Mouse (Mus musculus): ENCODE data around the gene Lmo7. TPM values are rescaled to one million over a fixed set of nuclear protein-coding genes. Genes with fewer than 3 reads are reported as not detected.
A peak's percentile ranks its signal among the peaks of the same experiment; 100 is the strongest.

Lmo7 gene
- polyA plus RNA-seq, 1 experiment from 2014 or later: 18.7 TPM

GRCm38 (mm10) chr14:101903722-101904121 is 174.0 kb downstream of the Lmo7 start:
- Histone ChIP-seq H3K36me3 (ENCODE audit: control insufficient read depth, insufficient read depth, low read length) (no peaks in the 10 kb centered on the region), H3K9ac (ENCODE audit: low read length) (no peak overlapping the region), H3K27ac (ENCODE audit: low read depth) (no peak overlapping the region), H3K4me1 (replicated peaks; ENCODE audit: control insufficient read depth, insufficient read depth, low read length) (no peaks in the 10 kb centered on the region), H3K27me3 (replicated peaks; ENCODE audit: control insufficient read depth, insufficient read depth, low read length) (no peaks in the 10 kb centered on the region), H3K9me3 (ENCODE audit: control insufficient read depth, low read length) (no peaks in the 10 kb centered on the region), H3K4me2 (ENCODE audit: low read length) (no peak overlapping the region), H3K4me3 (ENCODE audit: low read depth, low read length) (no peak overlapping the region)
- no peak for ATAC-seq (replicated peaks; ENCODE audit: low FRiP score, low TSS enrichment, low read depth)
- WGBS: 75% methylated on average over 5 of the region's 5 CpGs
- no peak for DNase-seq (ENCODE audit: low spot score)

DNA sequence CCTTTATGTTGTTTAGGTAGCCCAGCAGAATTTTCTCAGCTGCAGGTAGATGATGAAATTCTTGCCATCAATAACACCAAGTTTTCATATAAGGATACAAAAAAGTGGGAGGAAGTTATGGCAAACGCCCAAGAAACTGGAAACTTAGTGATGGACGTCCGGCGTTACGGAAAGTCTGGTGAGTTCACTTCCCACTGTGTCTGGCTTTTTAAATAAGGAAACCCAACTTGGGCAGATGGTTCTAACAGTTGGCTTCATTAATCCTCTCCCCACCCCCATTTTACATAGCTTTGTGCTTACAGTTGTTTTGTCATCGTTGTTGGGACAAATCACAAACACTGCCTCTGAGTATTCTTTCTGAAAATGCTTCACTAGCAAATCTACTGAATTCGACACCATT is 182.2 kb downstream of the Lmo7 start:
- H3K36me3 ChIP-seq (ENCODE audit: control insufficient read depth, insufficient read depth, low read length): no peaks in the 10 kb centered on the region
- H3K4me2 ChIP-seq (ENCODE audit: low read length): no peak overlapping the region
- no peaks in the 10 kb centered on the region for H3K4me1 ChIP-seq (replicated peaks; ENCODE audit: control insufficient read depth, insufficient read depth, low read length)
- WGBS: 74% methylated on average over 7 of the region's 7 CpGs
- H3K27ac ChIP-seq (ENCODE audit: low read depth): no peak overlapping the region
- no peak overlapping the region for H3K4me3 ChIP-seq (ENCODE audit: low read depth, low read length)
- DNase-seq (ENCODE audit: low spot score) (peak; percentile 37), ATAC-seq (replicated peaks; ENCODE audit: low FRiP score, low TSS enrichment, low read depth) (no peak)
- H3K9ac ChIP-seq (ENCODE audit: low read length): no peak overlapping the region
- H3K9me3 ChIP-seq (ENCODE audit: control insufficient read depth, low read length): no peaks in the 10 kb centered on the region
- H3K27me3 ChIP-seq (replicated peaks; ENCODE audit: control insufficient read depth, insufficient read depth, low read length): no peaks in the 10 kb centered on the region

- no peak for ATAC-seq (replicated peaks; ENCODE audit: low FRiP score, low TSS enrichment, low read depth)
- H3K36me3 ChIP-seq (ENCODE audit: control insufficient read depth, insufficient read depth, low read length): no peaks in the 10 kb centered on the region
- no peak overlapping the region for H3K9ac ChIP-seq (ENCODE audit: low read length)
- H3K4me3 ChIP-seq (ENCODE audit: low read depth, low read length): no peak overlapping the region
- no peaks in the 10 kb centered on the region for H3K9me3 ChIP-seq (ENCODE audit: control insufficient read depth, low read length)
- no peak for DNase-seq (ENCODE audit: low spot score)
- no peaks in the 10 kb centered on the region for H3K27me3 ChIP-seq (replicated peaks; ENCODE audit: control insufficient read depth, insufficient read depth, low read length)
- WGBS: 87% methylated on average over 3 of the region's 3 CpGs
- no peak overlapping the region for H3K4me2 ChIP-seq (ENCODE audit: low read length)
- H3K27ac ChIP-seq (ENCODE audit: low read depth): no peak overlapping the region
- no peaks in the 10 kb centered on the region for H3K4me1 ChIP-seq (replicated peaks; ENCODE audit: control insufficient read depth, insufficient read depth, low read length)
Measured at GRCm38 (mm10) chr14:101912392-101912791, 182.6 kb downstream of the Lmo7 start.

- DNase-seq (ENCODE audit: low spot score) (peak; percentile 48), ATAC-seq (replicated peaks; ENCODE audit: low FRiP score, low TSS enrichment, low read depth) (no peak)
- Histone ChIP-seq H3K4me1 (replicated peaks; ENCODE audit: control insufficient read depth, insufficient read depth, low read length) (no peaks in the 10 kb centered on the region), H3K4me3 (ENCODE audit: low read depth, low read length) (no peak overlapping the region), H3K27ac (ENCODE audit: low read depth) (no peak overlapping the region), H3K27me3 (replicated peaks; ENCODE audit: control insufficient read depth, insufficient read depth, low read length) (no peaks in the 10 kb centered on the region), H3K36me3 (ENCODE audit: control insufficient read depth, insufficient read depth, low read length) (no peaks in the 10 kb centered on the region), H3K9ac (ENCODE audit: low read length) (no peak overlapping the region), H3K9me3 (ENCODE audit: control insufficient read depth, low read length) (no peaks in the 10 kb centered on the region), H3K4me2 (ENCODE audit: low read length) (no peak overlapping the region)
Measured at GRCm38 (mm10) chr14:101914321-101914720, 184.6 kb downstream of the Lmo7 start.

- no peak overlapping the region for H3K4me2 ChIP-seq (ENCODE audit: low read length)
- no peaks in the 10 kb centered on the region for H3K27me3 ChIP-seq (replicated peaks; ENCODE audit: control insufficient read depth, insufficient read depth, low read length)
- WGBS: 79% methylated on average over 8 of the region's 8 CpGs
- H3K4me3 ChIP-seq (ENCODE audit: low read depth, low read length): no peak overlapping the region
- H3K9ac ChIP-seq (ENCODE audit: low read length): no peak overlapping the region
- DNase-seq (ENCODE audit: low spot score): peak; percentile 34
- no peak for ATAC-seq (replicated peaks; ENCODE audit: low FRiP score, low TSS enrichment, low read depth)
- no peaks in the 10 kb centered on the region for H3K9me3 ChIP-seq (ENCODE audit: control insufficient read depth, low read length)
- H3K4me1 ChIP-seq (replicated peaks; ENCODE audit: control insufficient read depth, insufficient read depth, low read length): no peaks in the 10 kb centered on the region
- H3K27ac ChIP-seq (ENCODE audit: low read depth): no peak overlapping the region
- H3K36me3 ChIP-seq (ENCODE audit: control insufficient read depth, insufficient read depth, low read length): no peaks in the 10 kb centered on the region
Measured at GRCm38 (mm10) chr14:101915867-101916266, 186.1 kb downstream of the Lmo7 start.

DNA sequence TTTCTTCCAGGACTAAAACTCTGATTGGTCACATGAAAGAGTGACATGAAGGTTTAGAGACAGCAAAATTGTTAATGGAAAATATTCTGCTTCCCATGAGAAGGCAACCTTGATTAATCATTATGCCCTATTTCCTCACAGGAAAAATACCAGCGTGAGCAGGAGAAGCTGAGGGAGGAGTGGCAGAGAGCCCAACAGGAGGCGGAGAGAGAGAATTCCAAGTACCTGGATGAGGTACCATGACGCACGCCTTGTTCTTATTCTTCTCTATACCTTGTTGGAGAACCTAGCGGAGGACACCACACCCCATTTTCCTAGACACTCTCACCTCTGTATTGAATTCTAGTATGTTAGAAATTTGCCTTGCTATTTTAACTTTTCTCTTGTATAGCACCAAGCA is 188.7 kb downstream of the Lmo7 start:
- Histone ChIP-seq H3K9ac (ENCODE audit: low read length) (no peak overlapping the region), H3K27me3 (replicated peaks; ENCODE audit: control insufficient read depth, insufficient read depth, low read length) (no peaks in the 10 kb centered on the region), H3K4me3 (ENCODE audit: low read depth, low read length) (no peak overlapping the region), H3K4me2 (ENCODE audit: low read length) (no peak overlapping the region), H3K9me3 (ENCODE audit: control insufficient read depth, low read length) (no peaks in the 10 kb centered on the region), H3K36me3 (ENCODE audit: control insufficient read depth, insufficient read depth, low read length) (no peaks in the 10 kb centered on the region), H3K4me1 (replicated peaks; ENCODE audit: control insufficient read depth, insufficient read depth, low read length) (no peaks in the 10 kb centered on the region), H3K27ac (ENCODE audit: low read depth) (no peak overlapping the region)
- ATAC-seq (replicated peaks; ENCODE audit: low FRiP score, low TSS enrichment, low read depth) (no peak), DNase-seq (ENCODE audit: low spot score) (no peak)
- WGBS: 95% methylated on average over 5 of the region's 5 CpGs

DNA sequence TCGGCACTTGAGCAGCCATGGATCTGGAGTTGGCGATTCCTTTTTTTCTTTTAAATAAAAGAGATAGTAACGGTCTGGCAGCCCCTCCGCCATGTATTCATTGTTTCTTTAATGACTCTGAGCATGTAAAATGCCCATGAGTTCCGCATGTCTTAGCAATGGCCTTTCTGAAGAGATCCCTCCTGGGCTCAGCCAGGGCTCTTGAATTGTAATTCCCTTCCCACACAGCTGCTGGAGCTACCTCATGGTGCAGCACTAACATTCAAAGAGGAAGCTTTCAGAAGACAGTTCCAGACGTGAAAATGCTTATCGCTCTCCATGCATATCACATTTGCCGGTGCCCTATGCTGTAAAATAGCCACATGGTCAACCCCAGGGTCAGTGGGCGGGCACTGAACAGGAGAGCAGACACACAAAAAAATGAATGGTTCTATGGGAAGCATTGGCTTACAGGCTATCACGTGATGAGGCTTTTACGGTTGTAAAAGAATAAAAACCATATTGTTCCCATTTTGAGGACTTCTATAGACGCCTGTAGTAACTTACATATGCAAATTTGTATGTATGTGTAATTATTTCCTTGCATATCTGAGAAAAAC is 198.0 kb downstream of the Lmo7 start:
- H3K4me3 ChIP-seq (ENCODE audit: low read depth, low read length): no peak overlapping the region
- H3K27ac ChIP-seq (ENCODE audit: low read depth): no peak overlapping the region
- H3K4me2 ChIP-seq (ENCODE audit: low read length): no peak overlapping the region
- no peaks in the 10 kb centered on the region for H3K36me3 ChIP-seq (ENCODE audit: control insufficient read depth, insufficient read depth, low read length)
- WGBS: 84% methylated on average over 12 of the region's 12 CpGs
- no peaks in the 10 kb centered on the region for H3K27me3 ChIP-seq (replicated peaks; ENCODE audit: control insufficient read depth, insufficient read depth, low read length)
- H3K4me1 ChIP-seq (replicated peaks; ENCODE audit: control insufficient read depth, insufficient read depth, low read length): no peaks in the 10 kb centered on the region
- no peak for DNase-seq (ENCODE audit: low spot score)
- H3K9ac ChIP-seq (ENCODE audit: low read length): no peak overlapping the region
- no peak for ATAC-seq (replicated peaks; ENCODE audit: low FRiP score, low TSS enrichment, low read depth)
- no peaks in the 10 kb centered on the region for H3K9me3 ChIP-seq (ENCODE audit: control insufficient read depth, low read length)

GRCm38 (mm10) chr14:101930576-101931447 is 201.1 kb downstream of the Lmo7 start:
- Histone ChIP-seq H3K4me2 (ENCODE audit: low read length) (no peak overlapping the region), H3K4me3 (ENCODE audit: low read depth, low read length) (no peak overlapping the region), H3K36me3 (ENCODE audit: control insufficient read depth, insufficient read depth, low read length) (no peaks in the 10 kb centered on the region), H3K4me1 (replicated peaks; ENCODE audit: control insufficient read depth, insufficient read depth, low read length) (no peaks in the 10 kb centered on the region), H3K9me3 (ENCODE audit: control insufficient read depth, low read length) (no peaks in the 10 kb centered on the region), H3K9ac (ENCODE audit: low read length) (no peak overlapping the region), H3K27me3 (replicated peaks; ENCODE audit: control insufficient read depth, insufficient read depth, low read length) (no peaks in the 10 kb centered on the region), H3K27ac (ENCODE audit: low read depth) (no peak overlapping the region)
- ATAC-seq (replicated peaks; ENCODE audit: low FRiP score, low TSS enrichment, low read depth) (no peak), DNase-seq (ENCODE audit: low spot score) (no peak)
- WGBS: 94% methylated on average over 25 of the region's 25 CpGs

DNA sequence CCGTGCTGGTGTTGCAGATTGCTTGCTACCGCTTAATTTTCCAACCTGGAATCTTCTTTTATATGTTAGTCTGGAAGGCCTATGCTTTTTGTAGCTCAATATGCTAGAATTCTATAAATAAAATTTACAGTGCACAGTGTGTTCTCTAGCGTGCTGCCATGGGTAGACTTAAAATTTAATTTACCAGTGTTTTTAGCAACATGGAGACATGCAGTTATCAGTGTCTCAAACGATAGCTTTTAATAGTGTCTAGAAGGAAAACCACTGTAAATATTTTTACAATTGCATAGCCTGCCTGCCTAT is 201.6 kb downstream of the Lmo7 start:
- Histone ChIP-seq H3K4me2 (ENCODE audit: low read length) (no peak overlapping the region), H3K4me3 (ENCODE audit: low read depth, low read length) (no peak overlapping the region), H3K9me3 (ENCODE audit: control insufficient read depth, low read length) (no peaks in the 10 kb centered on the region), H3K4me1 (replicated peaks; ENCODE audit: control insufficient read depth, insufficient read depth, low read length) (no peaks in the 10 kb centered on the region), H3K27ac (ENCODE audit: low read depth) (no peak overlapping the region), H3K27me3 (replicated peaks; ENCODE audit: control insufficient read depth, insufficient read depth, low read length) (no peaks in the 10 kb centered on the region), H3K9ac (ENCODE audit: low read length) (no peak overlapping the region), H3K36me3 (ENCODE audit: control insufficient read depth, insufficient read depth, low read length) (no peaks in the 10 kb centered on the region)
- WGBS: 92% methylated on average over 4 of the region's 4 CpGs
- ATAC-seq (replicated peaks; ENCODE audit: low FRiP score, low TSS enrichment, low read depth): no peak
- no peak for DNase-seq (ENCODE audit: low spot score)

Data from intestine, embryonic 14.5 days (tissue).